Mouse (Mus musculus) stomach, postnatal 0 days (tissue): ENCODE measurements around the gene Chd9. TPM values are rescaled to one million over a fixed set of nuclear protein-coding genes. Genes with fewer than 3 reads are reported as not detected.

Experiments
- ATAC-seq: fragments of 200-750 bp; cut with Nextera tagmentation; 2 replicates; pipeline ENCODE4 v1.8.0; 2017; ENCODE audit not compliant: low FRiP score, low TSS enrichment
- DNase-seq: peaks from one replicate; pipeline ENCODE4 v3.0.0-alpha.2; 2016; ENCODE audit warnings: low spot score
- H3K27ac ChIP-seq: fragments of 300-500 bp; sonication (generic); replicated peaks from 2 replicates; pipeline ENCODE4 v1.5.1; 2014; ENCODE audit warnings: mild to moderate bottlenecking, control low read depth
- H3K27me3 ChIP-seq: fragments of 300-500 bp; sonication (generic); 2 replicates; pipeline ENCODE4 v1.6.1; 2014; ENCODE audit warnings: low read length; ENCODE audit not compliant: control insufficient read depth, insufficient read depth
- H3K36me3 ChIP-seq: fragments of 300-500 bp; sonication (generic); 2 replicates; pipeline ENCODE4 v1.6.1; 2014; ENCODE audit warnings: low read length, mixed read lengths; ENCODE audit not compliant: control insufficient read depth, insufficient read depth
- H3K4me1 ChIP-seq: fragments of 300-500 bp; sonication (generic); replicated peaks from 2 replicates; pipeline ENCODE4 v1.6.1; 2014; ENCODE audit warnings: antibody characterized with exemption; ENCODE audit not compliant: control insufficient read depth, insufficient read depth
- H3K4me2 ChIP-seq: fragments of 300-500 bp; sonication (generic); replicated peaks from 2 replicates; pipeline ENCODE4 v1.6.1; 2014; ENCODE audit warnings: low read depth, mild to moderate bottlenecking, control low read depth, moderate library complexity
- H3K4me3 ChIP-seq: fragments of 300-500 bp; sonication (generic); 2 replicates; pipeline ENCODE4 v1.5.1; 2014; ENCODE audit warnings: low read depth, low read length, control low read depth
- H3K9ac ChIP-seq: fragments of 300-500 bp; sonication (generic); 2 replicates; pipeline ENCODE4 v1.6.1; 2014; ENCODE audit warnings: mild to moderate bottlenecking, low read length, control low read depth, mixed read lengths
- H3K9me3 ChIP-seq: fragments of 300-500 bp; sonication (generic); 2 replicates; pipeline ENCODE4 v1.6.1; 2016; ENCODE audit warnings: low read length; ENCODE audit not compliant: control insufficient read depth
- CTCF ChIP-seq: IDR thresholded peaks from 2 replicates; pipeline ENCODE4 v1.5.1; 2016; ENCODE audit warnings: antibody characterized with exemption, low read depth, mild to moderate bottlenecking, moderate library complexity
- EP300 ChIP-seq: optimal IDR thresholded peaks from 2 replicates; pipeline ENCODE3; 2016; ENCODE audit warnings: antibody characterized with exemption
- WGBS: fragments of 180-500 bp; shearing (Covaris S2); extraction: QIAGEN DNeasy Blood & Tissue Kit; methylation state at CpG from one replicate; pipeline ENCODE4 v1.1.7; 2014; 5-methylcytosine and 5-hydroxymethylcytosine counted together
- polyA plus RNA-seq: library from polyadenylated mRNA; unstranded; fragments of >200 nt; fragmentation: Nextera tagmentation; extraction: Ambion mirVana; gene quantifications from 2 replicates; pipeline ENCODE4 v1.2.1, GENCODE M21; 2015

Gene Chd9
- polyA plus RNA-seq, 1 experiment from 2014 or later = 131 TPM

- Histone ChIP-seq H3K36me3 (0 out of 2 replicates have a peak, but pooled peaks cover 2% of the 10 kb centered on the region), H3K9me3 (no peaks in the 10 kb centered on the region), H3K27ac (no peak overlapping the region), H3K4me2 (no peak overlapping the region), H3K4me3 (no peak overlapping the region), H3K27me3 (no peaks in the 10 kb centered on the region), H3K4me1 (no peaks in the 10 kb centered on the region), H3K9ac (no peak overlapping the region)
- TF ChIP-seq EP300 = no peak
- TF ChIP-seq CTCF = no peak
- WGBS = 13% methylated on average over 3 of the region's 3 CpGs
- ATAC-seq (no peak), DNase-seq (no peak)
Measured at GRCm38 (mm10) chr8:91056848-91057247, 228.7 kb downstream of the Chd9 start.

DNA sequence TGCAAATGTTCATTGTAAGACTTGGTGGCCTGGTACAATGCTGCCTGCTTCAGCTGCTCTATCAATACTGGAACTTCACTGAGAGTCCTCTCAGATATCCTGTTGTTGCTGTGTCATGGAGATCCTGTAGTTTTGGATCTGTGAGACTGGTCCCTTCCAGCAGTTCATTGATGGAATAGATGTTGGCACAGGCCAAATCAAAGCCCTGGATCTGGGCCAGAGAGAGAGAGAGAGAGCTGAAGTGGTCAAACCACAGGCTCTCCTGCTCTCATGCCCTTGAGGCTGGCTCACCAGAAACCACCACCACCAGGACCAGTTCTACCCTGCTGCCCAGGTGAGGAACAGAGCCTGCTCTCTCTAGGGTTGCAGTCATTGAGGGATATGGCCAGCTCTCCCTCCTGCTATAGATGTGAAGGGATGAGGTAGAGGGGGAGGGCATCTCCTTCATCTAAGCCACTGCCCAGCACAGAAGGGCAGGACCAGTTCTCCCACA, 231.0 kb downstream of the Chd9 start:
- DNase-seq (no peak), ATAC-seq (no peak)
- H3K9me3 ChIP-seq = no peaks in the 10 kb centered on the region
- no peaks in the 10 kb centered on the region for H3K27me3 ChIP-seq
- H3K27ac ChIP-seq = no peak overlapping the region
- no peak overlapping the region for H3K9ac ChIP-seq
- no peak for TF ChIP-seq EP300
- no peak overlapping the region for H3K4me3 ChIP-seq
- no peak overlapping the region for H3K4me2 ChIP-seq
- no peaks in the 10 kb centered on the region for H3K4me1 ChIP-seq
- H3K36me3 ChIP-seq = no peaks in the 10 kb centered on the region

GRCm38 (mm10) chr8:91059884-91060510, 231.8 kb downstream of the Chd9 start:
- Histone ChIP-seq H3K9ac (no peak overlapping the region), H3K36me3 (no peaks in the 10 kb centered on the region), H3K4me2 (no peak overlapping the region), H3K4me1 (no peaks in the 10 kb centered on the region), H3K27me3 (no peaks in the 10 kb centered on the region), H3K4me3 (no peak overlapping the region), H3K9me3 (no peaks in the 10 kb centered on the region), H3K27ac (no peak overlapping the region)
- 72% methylated on average over 7 of the region's 7 CpGs for WGBS
- no peak for TF ChIP-seq EP300
- no peak for TF ChIP-seq CTCF
- ATAC-seq = no peak
- DNase-seq = no peak

DNA sequence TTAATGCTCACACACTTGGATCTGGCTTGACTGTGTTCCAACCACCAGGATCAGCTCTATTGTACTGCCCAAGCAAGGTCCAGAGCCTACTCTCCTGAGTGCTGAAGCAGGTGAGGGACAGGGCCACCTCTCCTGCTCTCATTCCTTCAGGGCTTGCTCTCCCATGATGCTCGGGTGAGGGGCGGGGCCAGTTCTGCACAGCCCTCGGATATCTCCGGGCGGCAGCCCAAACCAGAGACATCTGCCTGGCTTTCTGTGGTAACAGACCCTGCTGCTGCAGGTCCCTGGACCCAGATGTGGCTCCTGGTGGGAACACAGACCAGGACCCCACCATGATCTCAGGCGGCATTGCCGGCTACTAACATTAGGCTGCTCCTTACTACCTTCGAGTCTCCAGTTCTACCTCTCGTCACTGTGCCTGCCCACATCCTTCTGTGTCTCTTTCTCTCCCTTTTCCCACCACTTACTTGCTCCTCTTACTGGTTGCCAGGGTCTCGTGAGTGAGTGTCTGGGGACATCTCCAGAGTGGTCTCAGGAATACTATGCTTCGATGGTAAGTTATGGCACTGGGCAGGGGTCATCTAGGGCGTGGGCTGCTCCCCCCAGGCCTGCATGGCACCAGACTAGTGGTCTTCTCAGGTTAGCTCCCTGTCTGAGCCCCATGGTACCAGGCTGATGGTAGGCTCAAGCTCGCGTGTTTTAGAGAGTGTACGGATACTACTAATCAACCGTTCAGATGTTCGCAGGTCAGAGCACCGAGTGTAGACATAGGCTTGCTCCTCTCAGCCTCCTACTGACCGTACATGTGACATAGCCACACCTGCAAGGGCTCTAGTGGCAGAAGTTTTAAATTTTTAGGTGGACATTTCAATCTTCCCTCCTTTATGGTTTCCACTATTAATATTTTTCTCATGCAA, 232.7 kb downstream of the Chd9 start:
- ATAC-seq (peak; percentile 50; the same call in 1 of the 2 replicates), DNase-seq (no peak)
- H3K36me3 ChIP-seq = no peaks in the 10 kb centered on the region
- H3K9me3 ChIP-seq = no peaks in the 10 kb centered on the region
- TF ChIP-seq EP300 = no peak
- TF ChIP-seq CTCF = no peak
- H3K4me1 ChIP-seq = no peaks in the 10 kb centered on the region
- no peak overlapping the region for H3K27ac ChIP-seq
- H3K27me3 ChIP-seq = no peaks in the 10 kb centered on the region
- 77% methylated on average over 19 of the region's 19 CpGs for WGBS
- H3K4me2 ChIP-seq = no peak overlapping the region
- H3K9ac ChIP-seq = no peak overlapping the region; the same call in 1 of the 2 replicates
- no peak overlapping the region for H3K4me3 ChIP-seq

- H3K4me1 ChIP-seq = 0 out of 2 replicates have a peak, but pooled peaks cover 3% of the 10 kb centered on the region
- H3K27me3 ChIP-seq = no peaks in the 10 kb centered on the region
- no peak overlapping the region for H3K27ac ChIP-seq
- TF ChIP-seq EP300 (no peak), CTCF (no peak)
- H3K4me3 ChIP-seq = no peak overlapping the region
- ATAC-seq = no peak
- no peak overlapping the region for H3K9ac ChIP-seq
- H3K4me2 ChIP-seq = no peak overlapping the region
- WGBS = 47% methylated on average over 4 of the region's 4 CpGs
- no peaks in the 10 kb centered on the region for H3K36me3 ChIP-seq
- H3K9me3 ChIP-seq = no peaks in the 10 kb centered on the region
- DNase-seq = no peak
Measured at GRCm38 (mm10) chr8:91065179-91065578, 237.0 kb downstream of the Chd9 start.
